13 mouse cellular contexts compared by ENCODE assay signal in genomic region chr15:93611536-93612300, GRCm38 (mm10). TPM values are rescaled to one million over a fixed set of nuclear protein-coding genes. Genes with fewer than 3 reads are reported as not detected.
"Had no signal": no experiment of that assay in that cellular context is flagged by ENCODE, and none has a peak within 500 bp of the region (broad histone marks: within the 10 kb centered on the region; RNA-seq: fewer than 3 reads in every experiment).

No protein-coding gene starts in this region.

- H3K27me3 ChIP-seq: midbrain, embryonic 15.5 days; neural tube, embryonic 12.5 days had no signal

- H3K9ac ChIP-seq: liver, embryonic 14.5 days; midbrain, embryonic 15.5 days; neural tube, embryonic 12.5 days had no signal

- H3K9me3 ChIP-seq: midbrain, embryonic 15.5 days had no signal

- DNase-seq: kidney, adult 11 months; kidney, adult 9 months; kidney, postnatal 36 days; left cerebral cortex, postnatal 4 days; lung, adult 2 months; lung, postnatal 36 days; thymus, postnatal 4 days had no signal

- H3K27ac ChIP-seq: kidney, postnatal 0 days; liver, embryonic 14.5 days; midbrain, embryonic 15.5 days; neural tube, embryonic 12.5 days had no signal

- H3K4me3 ChIP-seq: midbrain, embryonic 15.5 days; neural tube, embryonic 12.5 days had no signal

- H3K4me1 ChIP-seq: midbrain, embryonic 15.5 days; neural tube, embryonic 12.5 days had no signal

- H3K4me2 ChIP-seq: midbrain, embryonic 15.5 days; neural tube, embryonic 12.5 days had no signal

- ATAC-seq: lung, postnatal 0 days; midbrain, embryonic 15.5 days had no signal

- H3K36me3 ChIP-seq: midbrain, embryonic 15.5 days; neural tube, embryonic 12.5 days had no signal

RNA-seq across cellular contexts. Expression of gene Prickle1, which starts 16.0 kb away (rescaled TPM):
- total RNA-seq: monocyte, adult 5-6 weeks had no signal
